Mouse (Mus musculus) cortical plate, adult 2 months (tissue): ENCODE data around the gene Ptprg.

Experiments
- CTCF ChIP-seq: fragments of 200-500 bp; IDR thresholded peaks from 2 replicates; pipeline ENCODE4 v1.5.1; 2011; ENCODE audit warnings: mild to moderate bottlenecking, control low read depth, low read length; ENCODE audit not compliant: insufficient read depth; ENCODE audit errors: extremely low read depth
- POLR2A ChIP-seq: fragments of 200-500 bp; IDR thresholded peaks from 2 replicates; pipeline ENCODE4 v1.6.1; 2011; ENCODE audit warnings: mild to moderate bottlenecking, low read length, control low read depth; ENCODE audit not compliant: insufficient read depth; ENCODE audit errors: extremely low read depth

DNA sequence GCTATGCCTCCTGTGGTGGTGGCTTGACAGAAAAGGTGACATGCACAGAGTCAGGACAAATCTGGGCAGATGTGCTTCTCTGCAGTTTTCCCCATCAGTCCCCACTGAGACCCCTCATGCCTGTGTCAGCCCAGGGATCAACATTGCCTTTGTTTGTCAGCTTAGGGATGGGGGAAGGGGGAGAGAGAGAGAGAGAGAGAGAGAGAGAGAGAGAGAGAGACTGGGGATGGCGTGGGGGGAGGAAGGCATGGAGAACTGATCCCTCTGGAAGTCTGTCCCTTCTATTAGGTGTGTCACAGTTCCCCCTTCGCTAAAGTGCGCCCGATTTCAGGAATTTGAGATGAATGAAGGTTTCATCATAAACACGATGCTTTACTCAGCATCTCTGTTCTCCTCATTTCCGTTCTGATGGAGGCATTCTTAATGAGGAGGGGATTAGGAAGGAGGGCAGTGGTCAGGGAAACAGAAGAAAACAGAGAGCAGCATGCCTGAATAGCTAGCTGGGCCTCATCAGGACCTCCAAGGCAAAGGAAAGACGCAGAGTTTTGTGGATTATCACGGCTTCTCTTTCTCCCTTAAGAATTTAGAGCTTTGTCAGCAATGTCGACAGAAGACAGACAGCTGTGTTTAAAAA, 24.1 kb downstream of the Ptprg start:
- no peak for TF ChIP-seq POLR2A
- no peak for TF ChIP-seq CTCF
